Comparison of ENCODE assay signal across 8 mouse cellular contexts in genomic region chr6:113442087-113442441, GRCm38 (mm10). TPM values are rescaled to one million over a fixed set of nuclear protein-coding genes. Genes with fewer than 3 reads are reported as not detected.
A peak's percentile ranks its signal among the peaks of the same experiment; 100 is the strongest.
DNase-seq lines count a peak whose midpoint lies in the region; ATAC-seq and TF ChIP-seq lines count a peak whose summit lies in the region.

No protein-coding gene starts in this region.

- peak overlapping the region; percentile 87 for H3K4me2 ChIP-seq in limb, embryonic 13.5 days (replicated peaks)
- H3K4me2 ChIP-seq in stomach, postnatal 0 days (replicated peaks; ENCODE audit: low read depth), result peak overlapping the region; percentile 94

- H3K36me3 ChIP-seq in spleen, adult 2 months (ENCODE audit: control insufficient read depth, insufficient read depth, low read length), result 0 out of 2 replicates have a peak, but pooled peaks cover 2% of the 10 kb centered on the region
- peaks cover 15% of the 10 kb centered on the region for H3K36me3 ChIP-seq in limb, embryonic 13.5 days
- no peaks in the 10 kb centered on the region for H3K36me3 ChIP-seq in stomach, postnatal 0 days (ENCODE audit: control insufficient read depth, insufficient read depth, low read length)

- no peaks in the 10 kb centered on the region for H3K4me1 ChIP-seq in spleen, adult 2 months (ENCODE audit: control insufficient read depth, insufficient read depth, insufficient read length)
- H3K4me1 ChIP-seq in limb, embryonic 13.5 days, result peaks cover 8% of the 10 kb centered on the region
- 0 out of 2 replicates have a peak, but pooled peaks cover 3% of the 10 kb centered on the region for H3K4me1 ChIP-seq in stomach, postnatal 0 days (replicated peaks; ENCODE audit: control insufficient read depth, insufficient read depth)

- no peak for TF ChIP-seq CTCF in spleen, adult 2 months (IDR thresholded peaks at IDR 0.05; ENCODE audit: extremely low read depth, insufficient read depth, insufficient read length, insufficient replicate concordance)
- TF ChIP-seq CTCF in stomach, postnatal 0 days (IDR thresholded peaks at IDR 0.05; ENCODE audit: low read depth), result no peak

- 37% methylated on average over 9 of the region's 9 CpGs for WGBS in spleen, adult 2 months
- 41% methylated on average over 9 of the region's 9 CpGs for WGBS in limb, embryonic 13.5 days
- 41% methylated on average over 9 of the region's 9 CpGs for WGBS in stomach, postnatal 0 days

- no peak for TF ChIP-seq EP300 in stomach, postnatal 0 days (optimal IDR thresholded peaks at IDR 0.05)

- no peaks in the 10 kb centered on the region for H3K9me3 ChIP-seq in limb, embryonic 13.5 days
- H3K9me3 ChIP-seq in stomach, postnatal 0 days (ENCODE audit: control insufficient read depth, low read length), result no peaks in the 10 kb centered on the region

- peak overlapping the region; percentile 97 for H3K9ac ChIP-seq in limb, embryonic 13.5 days
- H3K9ac ChIP-seq in stomach, postnatal 0 days (ENCODE audit: low read length), result peak overlapping the region; percentile 96

- TF ChIP-seq POLR2A in spleen, adult 2 months (IDR thresholded peaks at IDR 0.05; ENCODE audit: low read depth, low read length), result no peak

- DNase-seq in embryo, embryonic 11.5 days (ENCODE audit: low read depth, low spot score), result peak; percentile 2
- no peak for DNase-seq in embryo, embryonic 10.5 days (ENCODE audit: low spot score)
- DNase-seq in spleen, adult 2 months (ENCODE audit: low read depth in 1 of 2, low spot score in 2 of 2), result no peak
- DNase-seq in spleen, postnatal 14 days (ENCODE audit: low spot score in 2 of 2), result no peak
- no peak for DNase-seq in stomach, postnatal 0 days (ENCODE audit: low spot score)
- DNase-seq in ovary, postnatal 10 days (ENCODE audit: low spot score), result no peak

- H3K27ac ChIP-seq in spleen, adult 2 months (ENCODE audit: insufficient read depth, low read length), result no peak overlapping the region
- H3K27ac ChIP-seq in limb, embryonic 13.5 days, result 0 out of 2 replicates have a peak overlapping the region, but pooled peaks have one; percentile 15
- H3K27ac ChIP-seq in stomach, postnatal 0 days (replicated peaks), result 0 out of 2 replicates have a peak overlapping the region, but pooled peaks have one; percentile 36

- H3K27me3 ChIP-seq in spleen, adult 2 months (ENCODE audit: control insufficient read depth, insufficient read depth, low read length), result no peaks in the 10 kb centered on the region
- H3K27me3 ChIP-seq in limb, embryonic 13.5 days, result no peaks in the 10 kb centered on the region
- no peaks in the 10 kb centered on the region for H3K27me3 ChIP-seq in stomach, postnatal 0 days (ENCODE audit: control insufficient read depth, insufficient read depth, low read length)

- H3K4me3 ChIP-seq in spleen, adult 2 months (ENCODE audit: extremely low read depth, insufficient read depth, insufficient read length), result peak overlapping the region; percentile 82; the same call in 1 of the 2 replicates
- H3K4me3 ChIP-seq in limb, embryonic 13.5 days, result peak overlapping the region; percentile 98
- H3K4me3 ChIP-seq in stomach, postnatal 0 days (ENCODE audit: low read depth, low read length), result peak overlapping the region; percentile 88

- peak; percentile 16; the same call in 1 of the 2 replicates for ATAC-seq in limb, embryonic 13.5 days (ENCODE audit: low FRiP score, low read depth)
- ATAC-seq in stomach, postnatal 0 days (ENCODE audit: low FRiP score, low TSS enrichment), result no peak
- ATAC-seq in cerebellum, adult (ENCODE audit: insufficient number of reproducible peaks, low FRiP score, low TSS enrichment), result no peak

RNA-seq across cellular contexts. Expression of gene Jagn1, which starts 0.3 kb away (rescaled TPM):
- 32.2 and 33.6 TPM in 2 replicates for polyA plus RNA-seq in spleen, adult 2 months (2012; rRNA removed)
- 88.2 and 89.7 TPM in 2 replicates for polyA plus RNA-seq in limb, embryonic 13.5 days (2015; fragmentation: Nextera tagmentation; extraction: Ambion mirVana)
- 69.2 and 69.6 TPM in 2 replicates for polyA plus RNA-seq in stomach, postnatal 0 days (2015; fragmentation: Nextera tagmentation; extraction: Ambion mirVana)

RNA-seq across cellular contexts. Expression of gene Cidec, which starts 6.5 kb away (rescaled TPM):
- polyA plus RNA-seq in spleen, adult 2 months (2012; rRNA removed), result 4.7 and 7.8 TPM in 2 replicates
- polyA plus RNA-seq in limb, embryonic 13.5 days (2015; fragmentation: Nextera tagmentation; extraction: Ambion mirVana), result not detected in 2 replicates
- polyA plus RNA-seq in stomach, postnatal 0 days (2015; fragmentation: Nextera tagmentation; extraction: Ambion mirVana), result 31.0 and 31.2 TPM in 2 replicates

RNA-seq across cellular contexts. Expression of gene Il17re, which starts 16.2 kb away (rescaled TPM):
- 0.61 and 1.3 TPM in 2 replicates for polyA plus RNA-seq in spleen, adult 2 months (2012; rRNA removed)
- polyA plus RNA-seq in limb, embryonic 13.5 days (2015; fragmentation: Nextera tagmentation; extraction: Ambion mirVana), result 6.5 and 6.6 TPM in 2 replicates
- polyA plus RNA-seq in stomach, postnatal 0 days (2015; fragmentation: Nextera tagmentation; extraction: Ambion mirVana), result 25.5 and 30.6 TPM in 2 replicates

RNA-seq across cellular contexts. Expression of gene Rpusd3, which starts 22.9 kb away (rescaled TPM):
- 29.2 and 53.2 TPM in 2 replicates for polyA plus RNA-seq in spleen, adult 2 months (2012; rRNA removed)
- polyA plus RNA-seq in limb, embryonic 13.5 days (2015; fragmentation: Nextera tagmentation; extraction: Ambion mirVana), result 27.1 and 27.3 TPM in 2 replicates
- polyA plus RNA-seq in stomach, postnatal 0 days (2015; fragmentation: Nextera tagmentation; extraction: Ambion mirVana), result 11.8 and 12.9 TPM in 2 replicates

RNA-seq across cellular contexts. Expression of gene Il17rc, which starts 29.2 kb away (rescaled TPM):
- polyA plus RNA-seq in spleen, adult 2 months (2012; rRNA removed), result 10.9 and 12.4 TPM in 2 replicates
- polyA plus RNA-seq in limb, embryonic 13.5 days (2015; fragmentation: Nextera tagmentation; extraction: Ambion mirVana), result 9.9 and 10.5 TPM in 2 replicates
- 70.1 and 73.6 TPM in 2 replicates for polyA plus RNA-seq in stomach, postnatal 0 days (2015; fragmentation: Nextera tagmentation; extraction: Ambion mirVana)
